Mouse (Mus musculus) intestine, embryonic 16.5 days (tissue): Measurements from ENCODE around the gene Mnx1. TPM values are rescaled to one million over a fixed set of nuclear protein-coding genes. Genes with fewer than 3 reads are reported as not detected.

Experiments used
- ATAC-seq: fragments of 200-750 bp; cut with Nextera tagmentation; 2 replicates; pipeline ENCODE4 v1.8.0; 2017; ENCODE audit warnings: moderate TSS enrichment, moderate library complexity
- H3K27ac ChIP-seq: fragments of 300-500 bp; sonication (generic); 2 replicates; pipeline ENCODE4 v1.5.1; 2014; ENCODE audit warnings: mild to moderate bottlenecking, low read length
- H3K27me3 ChIP-seq: fragments of 300-500 bp; sonication (generic); replicated peaks from 2 replicates; pipeline ENCODE4 v1.6.1; 2014; ENCODE audit warnings: low read length, control low read depth, mixed read lengths; ENCODE audit not compliant: control insufficient read depth, insufficient read depth
- H3K36me3 ChIP-seq: fragments of 300-500 bp; sonication (generic); 2 replicates; pipeline ENCODE4 v1.6.1; 2014; ENCODE audit warnings: low read length, control low read depth; ENCODE audit not compliant: control insufficient read depth, insufficient read depth
- H3K4me1 ChIP-seq: fragments of 300-500 bp; sonication (generic); 2 replicates; pipeline ENCODE4 v1.6.1; 2014; ENCODE audit warnings: low read length, control low read depth, mixed read lengths; ENCODE audit not compliant: control insufficient read depth, insufficient read depth
- H3K4me2 ChIP-seq: fragments of 300-500 bp; sonication (generic); 2 replicates; pipeline ENCODE4 v1.6.1; 2014; ENCODE audit warnings: low read depth, low read length, control low read depth
- H3K4me3 ChIP-seq: fragments of 300-500 bp; sonication (generic); 2 replicates; pipeline ENCODE4 v1.5.1; 2014; ENCODE audit warnings: mild to moderate bottlenecking, low read length
- H3K9ac ChIP-seq: fragments of 300-500 bp; sonication (generic); 2 replicates; pipeline ENCODE4 v1.6.1; 2014; ENCODE audit warnings: low read depth, low read length
- H3K9me3 ChIP-seq: fragments of 300-500 bp; sonication (generic); 2 replicates; pipeline ENCODE4 v1.6.1; 2016; ENCODE audit warnings: low read length, control low read depth; ENCODE audit not compliant: control insufficient read depth
- WGBS: fragments of 180-500 bp; shearing (Covaris S2); extraction: QIAGEN DNeasy Blood & Tissue Kit; methylation state at CpG from one replicate; pipeline ENCODE4 v1.1.7; 2014; 5-methylcytosine and 5-hydroxymethylcytosine counted together
- polyA plus RNA-seq: library from polyadenylated mRNA; unstranded; fragments of >200 nt; fragmentation: Nextera tagmentation; extraction: Ambion mirVana; gene quantifications from 2 replicates; pipeline ENCODE4 v1.2.1, GENCODE M21; 2015

The Mnx1 gene
- polyA plus RNA-seq, 1 experiment from 2014 or later, result 0.22 TPM

DNA sequence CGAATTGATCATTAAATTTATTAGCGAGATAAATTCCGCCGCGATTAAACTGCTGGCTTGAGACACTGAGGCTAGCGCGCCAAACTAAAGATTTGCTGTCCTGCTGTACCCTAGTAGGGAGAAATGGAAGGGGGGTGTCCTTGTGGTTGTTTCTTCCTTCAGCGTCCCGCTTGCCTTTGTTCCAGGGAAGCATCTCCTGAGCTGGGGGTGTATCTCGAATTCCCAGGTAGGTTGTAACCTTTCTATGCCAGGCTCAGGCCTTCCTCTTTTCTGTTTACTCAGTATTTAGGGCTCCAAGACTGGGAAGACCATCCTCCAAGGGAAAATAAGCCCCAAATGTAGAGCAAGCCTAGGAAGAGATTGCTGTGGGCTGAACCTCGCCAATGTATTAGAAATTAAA, 6.9 kb downstream of the Mnx1 start:
- Histone ChIP-seq H3K9me3 (no peaks in the 10 kb centered on the region), H3K27ac (no peak overlapping the region), H3K4me2 (no peak overlapping the region), H3K9ac (no peak overlapping the region), H3K36me3 (no peaks in the 10 kb centered on the region), H3K4me1 (peaks cover 6% of the 10 kb centered on the region; the same call in 1 of the 2 replicates), H3K27me3 (peaks cover 64% of the 10 kb centered on the region), H3K4me3 (no peak overlapping the region)
- WGBS, result 33% methylated on average over 11 of the region's 11 CpGs
- no peak for ATAC-seq

DNA sequence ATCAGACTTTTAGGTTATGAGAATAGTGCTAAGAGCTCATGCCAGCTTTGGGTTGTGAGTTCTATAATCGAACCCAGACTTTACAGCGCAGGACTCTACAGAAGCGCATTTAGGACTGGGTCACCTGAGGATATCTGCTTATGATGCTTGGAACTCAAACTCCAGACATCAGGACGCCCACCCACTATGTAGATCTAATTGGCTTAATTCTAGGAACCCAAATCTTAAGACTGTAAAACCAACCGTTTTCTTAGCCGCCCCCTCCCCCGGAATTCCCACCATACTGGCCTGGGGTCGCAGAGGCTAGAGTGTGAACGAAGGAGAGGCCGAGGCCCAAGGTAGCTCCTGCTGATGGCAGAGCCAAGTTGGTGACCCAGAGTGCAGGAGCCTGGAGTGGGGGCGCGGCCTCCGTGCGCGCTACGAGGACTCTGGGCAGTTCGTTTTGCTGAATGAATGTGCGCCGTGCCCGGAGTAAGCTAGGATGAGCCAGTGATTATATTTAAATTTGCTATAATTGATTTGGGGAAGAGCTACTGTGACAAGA, 7.3 kb downstream of the Mnx1 start:
- H3K27ac ChIP-seq, result no peak overlapping the region
- H3K36me3 ChIP-seq, result no peaks in the 10 kb centered on the region
- 34% methylated on average over 20 of the region's 20 CpGs for WGBS
- no peaks in the 10 kb centered on the region for H3K9me3 ChIP-seq
- H3K4me1 ChIP-seq, result peaks cover 6% of the 10 kb centered on the region; the same call in 1 of the 2 replicates
- H3K9ac ChIP-seq, result no peak overlapping the region
- no peak overlapping the region for H3K4me2 ChIP-seq
- no peak overlapping the region for H3K4me3 ChIP-seq
- ATAC-seq, result no peak
- peaks cover 59% of the 10 kb centered on the region for H3K27me3 ChIP-seq

DNA sequence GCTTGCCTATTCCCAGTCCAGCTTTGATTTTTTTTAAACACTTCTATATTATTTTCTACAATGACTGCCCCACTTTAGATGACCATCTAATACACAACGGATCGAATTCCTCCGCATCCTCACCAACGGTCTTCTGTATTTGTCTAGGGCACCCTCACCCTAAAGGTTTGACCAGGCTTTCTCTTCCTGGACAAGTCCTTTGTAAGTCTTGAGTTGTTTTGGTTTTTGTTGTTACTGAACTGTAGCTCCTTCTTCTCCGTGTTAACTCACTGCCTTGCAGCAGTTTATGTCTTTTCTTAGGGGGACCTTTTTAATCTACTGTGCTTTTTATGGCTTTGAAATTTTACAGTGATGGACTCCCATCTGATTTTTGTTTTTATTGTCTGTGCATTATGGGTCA, 8.0 kb downstream of the Mnx1 start:
- Histone ChIP-seq H3K36me3 (no peaks in the 10 kb centered on the region), H3K9me3 (no peaks in the 10 kb centered on the region), H3K9ac (no peak overlapping the region), H3K27ac (no peak overlapping the region), H3K4me1 (peaks cover 6% of the 10 kb centered on the region; the same call in 1 of the 2 replicates), H3K27me3 (peaks cover 55% of the 10 kb centered on the region), H3K4me3 (no peak overlapping the region), H3K4me2 (no peak overlapping the region)
- WGBS, result 27% methylated on average over 5 of the region's 5 CpGs
- ATAC-seq, result no peak

DNA sequence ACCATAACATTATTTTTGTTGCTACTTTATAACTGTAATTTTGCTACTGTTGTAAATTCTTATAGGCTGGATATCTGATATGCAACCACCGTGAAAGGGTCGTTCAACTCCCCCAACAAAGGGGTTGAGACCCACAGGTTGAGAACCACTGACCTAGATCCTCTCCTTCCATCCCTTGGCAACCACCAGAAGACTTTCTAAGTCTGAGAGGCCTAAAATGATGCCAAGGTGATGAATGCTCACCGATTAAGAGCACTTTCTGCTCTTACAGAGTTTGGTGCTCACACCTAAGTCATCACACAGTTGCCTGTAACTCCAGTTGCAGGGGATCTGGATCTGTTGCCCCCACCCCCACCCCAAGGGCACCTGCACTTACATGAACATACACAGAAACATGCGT, 8.8 kb downstream of the Mnx1 start:
- peaks cover 49% of the 10 kb centered on the region for H3K27me3 ChIP-seq
- ATAC-seq, result no peak
- 33% methylated on average over 4 of the region's 4 CpGs for WGBS
- no peaks in the 10 kb centered on the region for H3K9me3 ChIP-seq
- no peak overlapping the region for H3K4me2 ChIP-seq
- no peaks in the 10 kb centered on the region for H3K36me3 ChIP-seq
- peaks cover 6% of the 10 kb centered on the region; the same call in 1 of the 2 replicates for H3K4me1 ChIP-seq
- H3K4me3 ChIP-seq, result no peak overlapping the region
- H3K9ac ChIP-seq, result no peak overlapping the region
- no peak overlapping the region for H3K27ac ChIP-seq

DNA sequence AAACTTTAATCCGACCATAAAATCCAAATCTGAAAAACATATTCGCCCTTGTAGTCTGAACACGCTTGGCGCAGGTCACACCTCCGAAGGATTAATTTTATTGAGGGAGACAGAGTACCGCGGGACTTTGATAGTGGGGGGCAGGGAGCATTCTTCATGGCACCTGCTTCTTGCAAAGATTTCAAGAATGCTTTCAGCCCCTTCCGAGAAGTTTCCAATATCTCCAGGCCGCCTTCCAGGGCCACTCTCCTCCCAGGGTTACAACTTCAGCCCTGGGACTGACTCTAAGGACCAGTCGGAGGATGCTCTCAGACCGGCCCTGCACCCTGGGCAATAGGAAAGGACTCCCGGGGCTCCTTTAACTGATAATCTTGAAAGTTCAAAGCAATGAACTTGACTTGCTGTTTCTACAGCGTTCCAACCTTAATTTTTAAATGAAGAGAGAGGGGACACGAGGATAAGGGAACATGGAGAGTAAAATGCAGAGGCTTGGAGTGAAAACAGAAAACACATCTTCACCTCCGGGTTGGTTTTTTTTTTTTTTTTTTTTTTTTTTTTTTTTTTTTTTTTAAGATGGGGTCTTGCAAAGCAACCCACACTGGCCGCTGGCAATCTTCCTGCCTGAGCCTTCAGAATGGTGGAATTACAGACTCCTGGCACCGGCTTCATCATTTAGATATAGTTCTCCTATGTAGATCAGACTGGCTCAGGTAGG, 9.8 kb downstream of the Mnx1 start:
- peak overlapping the region; percentile 80 for H3K4me2 ChIP-seq
- H3K27me3 ChIP-seq, result peaks cover 43% of the 10 kb centered on the region
- whole genome bisulfite sequencing, result 4% methylated on average over 17 of the region's 17 CpGs
- peak overlapping the region; percentile 62 for H3K9ac ChIP-seq
- ATAC-seq, result no peak
- no peak overlapping the region for H3K27ac ChIP-seq
- H3K9me3 ChIP-seq, result no peaks in the 10 kb centered on the region
- no peaks in the 10 kb centered on the region for H3K36me3 ChIP-seq
- peaks cover 6% of the 10 kb centered on the region; the same call in 1 of the 2 replicates for H3K4me1 ChIP-seq
- H3K4me3 ChIP-seq, result peak overlapping the region; percentile 55

DNA sequence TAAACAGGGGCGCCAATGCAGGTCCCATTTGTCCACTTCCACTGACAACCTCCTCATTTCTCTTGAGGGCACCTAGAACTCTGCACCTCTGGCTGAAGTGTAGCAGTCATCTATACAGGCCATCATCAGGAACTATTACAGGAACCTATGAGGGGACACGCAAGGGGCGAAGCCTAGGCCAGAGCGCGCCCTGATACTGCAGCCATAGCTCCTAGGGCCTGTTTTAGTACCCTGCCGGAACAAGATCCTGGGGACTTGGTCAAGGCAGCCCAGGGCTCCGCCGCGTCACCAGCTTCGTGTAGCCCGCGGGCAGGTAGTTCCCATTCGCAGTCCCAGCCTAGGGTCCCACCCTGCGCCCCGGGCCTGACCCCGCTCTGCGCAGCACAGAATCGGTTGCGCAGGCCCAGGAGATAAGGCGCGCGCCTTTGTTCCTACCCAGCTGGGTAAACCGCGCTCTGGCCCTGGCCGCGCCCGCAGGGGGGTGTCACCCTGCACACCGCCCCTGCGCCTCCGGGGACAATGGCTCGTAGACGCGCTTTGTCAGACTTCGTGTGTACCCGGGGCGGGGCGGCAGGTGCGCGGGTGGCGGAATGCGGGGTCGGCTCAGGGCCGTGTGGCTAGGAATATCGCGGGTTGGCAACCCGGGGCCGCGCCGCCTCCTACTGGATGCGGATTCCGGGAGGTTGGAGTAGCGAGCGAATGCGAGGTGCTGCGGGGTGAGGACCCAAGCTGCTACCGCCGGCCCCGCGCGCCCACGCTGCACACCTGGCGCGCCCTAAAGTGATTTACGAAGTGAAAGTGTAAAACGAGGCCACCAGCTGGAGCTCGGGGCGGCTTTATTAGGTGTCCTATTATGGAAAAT, 10.6 kb downstream of the Mnx1 start:
- peak overlapping the region; percentile 80 for H3K4me2 ChIP-seq
- WGBS, result 5% methylated on average over 67 of the region's 67 CpGs

DNA sequence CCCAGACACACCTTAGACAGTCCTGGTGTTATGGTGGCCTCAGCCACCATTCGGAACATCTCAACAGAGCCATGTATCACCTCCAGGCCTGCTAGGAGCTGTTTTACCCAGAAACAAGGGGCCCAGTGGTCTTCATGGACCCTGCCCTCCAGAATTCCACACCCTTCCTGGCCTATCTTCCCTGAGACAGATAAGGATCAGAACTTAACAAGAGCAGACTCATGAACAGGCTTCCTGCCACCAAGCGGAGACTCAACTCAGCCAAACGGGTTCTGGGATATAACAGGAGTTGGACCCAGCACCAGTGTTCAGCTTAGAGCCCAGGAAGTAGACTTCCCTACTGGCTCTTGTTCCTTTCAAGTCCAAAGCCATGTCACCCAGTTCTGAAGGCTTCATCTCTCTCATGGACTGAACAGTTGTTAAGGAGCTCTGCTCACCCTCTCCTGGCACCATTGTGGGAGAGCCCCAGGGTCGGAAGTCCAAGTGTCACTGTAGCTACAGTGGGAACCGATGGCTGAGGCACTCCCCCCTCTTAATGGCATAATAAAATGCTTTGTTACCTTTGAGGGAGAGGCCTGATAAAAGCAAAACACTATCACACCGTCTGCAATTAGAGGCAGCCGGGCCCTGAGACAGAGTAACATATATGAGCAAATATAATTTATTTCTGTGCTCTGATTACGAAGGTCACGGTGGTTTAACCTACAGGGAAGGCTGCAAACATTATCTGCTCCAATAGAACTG, 15.2 kb downstream of the Mnx1 start:
- peak overlapping the region; percentile 35; the same call in 1 of the 2 replicates for H3K27ac ChIP-seq
- 41% methylated on average over 9 of the region's 9 CpGs for WGBS
- peak; percentile 91 for ATAC-seq

More for the DNA sequence above, 10.6 kb downstream of the Mnx1 start:
- H3K27ac ChIP-seq, result no peak overlapping the region
- H3K4me3 ChIP-seq, result peak overlapping the region; percentile 55
- peak; percentile 81 for ATAC-seq
- H3K36me3 ChIP-seq, result no peaks in the 10 kb centered on the region
- no peaks in the 10 kb centered on the region for H3K9me3 ChIP-seq
- H3K27me3 ChIP-seq, result peaks cover 36% of the 10 kb centered on the region
- H3K9ac ChIP-seq, result peak overlapping the region; percentile 62
- H3K4me1 ChIP-seq, result peaks cover 6% of the 10 kb centered on the region; the same call in 1 of the 2 replicates

DNA sequence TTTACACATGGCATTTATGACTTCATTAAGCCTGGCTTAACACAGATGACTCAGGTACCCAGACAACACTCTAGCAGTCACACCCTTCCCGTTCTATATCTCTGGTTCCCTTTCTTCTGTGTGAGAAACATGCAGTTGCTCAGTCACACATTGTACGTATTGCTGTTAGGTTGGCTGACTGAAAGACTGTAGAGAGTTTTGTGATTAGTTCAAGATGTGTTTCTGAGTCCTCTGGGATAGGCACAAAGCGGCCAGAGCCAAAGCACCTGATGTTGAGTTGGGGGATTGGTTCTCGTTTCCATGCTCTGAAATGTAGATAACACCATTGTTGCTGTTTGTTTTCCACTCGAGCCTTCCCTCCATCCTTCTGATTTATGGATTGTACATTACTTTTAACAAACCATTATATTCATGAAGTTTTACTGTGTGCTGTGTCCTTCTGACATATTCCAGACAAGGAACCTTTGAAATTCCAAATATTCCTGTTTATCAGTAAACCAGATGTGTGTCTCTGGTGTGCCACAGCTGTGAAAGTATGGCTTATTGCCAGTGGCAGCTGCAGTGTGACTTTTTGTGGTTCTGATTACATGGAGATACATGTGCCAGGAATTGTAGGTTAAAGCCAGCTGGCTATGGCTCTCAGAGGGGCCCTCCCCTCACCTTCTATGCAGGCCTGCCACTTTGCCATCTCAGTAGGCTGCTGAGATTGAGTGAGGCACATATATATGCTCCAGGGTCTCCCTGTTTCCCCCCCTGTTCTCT, 21.2 kb downstream of the Mnx1 start:
- Histone ChIP-seq H3K36me3 (no peaks in the 10 kb centered on the region; the same call in 1 of the 2 replicates), H3K4me3 (no peak overlapping the region), H3K27me3 (no peaks in the 10 kb centered on the region), H3K9me3 (no peaks in the 10 kb centered on the region), H3K9ac (no peak overlapping the region), H3K27ac (no peak overlapping the region), H3K4me2 (no peak overlapping the region), H3K4me1 (no peaks in the 10 kb centered on the region)
- no peak for ATAC-seq
- 59% methylated on average over 5 of the region's 5 CpGs for WGBS

More for the DNA sequence above, 15.2 kb downstream of the Mnx1 start:
- Histone ChIP-seq H3K4me1 (no peaks in the 10 kb centered on the region), H3K36me3 (no peaks in the 10 kb centered on the region), H3K9ac (no peak overlapping the region), H3K4me2 (peak overlapping the region; percentile 7; the same call in 1 of the 2 replicates), H3K9me3 (no peaks in the 10 kb centered on the region), H3K4me3 (no peak overlapping the region), H3K27me3 (peaks cover 9% of the 10 kb centered on the region; the same call in 1 of the 2 replicates)
